Mouse (Mus musculus) limb, embryonic 14.5 days (tissue): ENCODE measurements around the gene Vasp. TPM values are rescaled to one million over a fixed set of nuclear protein-coding genes. Genes with fewer than 3 reads are reported as not detected.

ENCODE experiments used
- ATAC-seq: fragments of 200-750 bp; cut with Nextera tagmentation; 2 replicates; pipeline ENCODE4 v1.8.0; 2017; ENCODE audit warnings: low read depth, moderate number of reproducible peaks, moderate TSS enrichment; ENCODE audit not compliant: low FRiP score
- DNase-seq: peaks from one replicate; pipeline ENCODE4 v3.0.0-alpha.2; 2015; ENCODE audit warnings: low spot score
- H3K27ac ChIP-seq: fragments of 300-500 bp; sonication (generic); replicated peaks from 2 replicates; pipeline ENCODE4 v1.5.1; 2014; ENCODE audit warnings: low read depth, mild to moderate bottlenecking, low read length, moderate library complexity, mixed read lengths
- H3K27me3 ChIP-seq: fragments of 300-500 bp; sonication (generic); 2 replicates; pipeline ENCODE4 v1.6.1; 2014; ENCODE audit warnings: low read length, mixed read lengths; ENCODE audit not compliant: control insufficient read depth, insufficient read depth
- H3K36me3 ChIP-seq: fragments of 300-500 bp; sonication (generic); 2 replicates; pipeline ENCODE4 v1.6.1; 2014; ENCODE audit warnings: mild to moderate bottlenecking, low read length, moderate library complexity, mixed read lengths; ENCODE audit not compliant: control insufficient read depth, insufficient read depth
- H3K4me1 ChIP-seq: fragments of 300-500 bp; sonication (generic); 2 replicates; pipeline ENCODE4 v1.6.1; 2014; ENCODE audit warnings: antibody characterized with exemption, low read length, mixed read lengths; ENCODE audit not compliant: control insufficient read depth, insufficient read depth
- H3K4me2 ChIP-seq: fragments of 300-500 bp; sonication (generic); replicated peaks from 2 replicates; pipeline ENCODE4 v1.6.1; 2014; ENCODE audit warnings: low read depth, mild to moderate bottlenecking, low read length, moderate library complexity; ENCODE audit not compliant: severe bottlenecking
- H3K4me3 ChIP-seq: fragments of 300-500 bp; sonication (generic); replicated peaks from 2 replicates; pipeline ENCODE4 v1.5.1; 2014; ENCODE audit warnings: low read length
- H3K9ac ChIP-seq: fragments of 300-500 bp; sonication (generic); 2 replicates; pipeline ENCODE4 v1.6.1; 2014; ENCODE audit warnings: mild to moderate bottlenecking, low read depth, low read length, moderate library complexity; ENCODE audit not compliant: severe bottlenecking
- H3K9me3 ChIP-seq: fragments of 300-500 bp; sonication (generic); 2 replicates; pipeline ENCODE4 v1.6.1; 2016; ENCODE audit warnings: low read length; ENCODE audit not compliant: control insufficient read depth
- POLR2A ChIP-seq: fragments of 200-500 bp; IDR thresholded peaks from 2 replicates; pipeline ENCODE4 v1.8.0; 2012; ENCODE audit warnings: inconsistent platforms, mild to moderate bottlenecking, moderate library complexity, borderline replicate concordance; ENCODE audit not compliant: insufficient read depth, insufficient read length; ENCODE audit errors: extremely low read depth
- WGBS: fragments of 180-500 bp; shearing (Covaris S2); extraction: QIAGEN DNeasy Blood & Tissue Kit; methylation state at CpG from one replicate; pipeline ENCODE4 v1.1.7; 2014; 5-methylcytosine and 5-hydroxymethylcytosine counted together
- polyA plus RNA-seq, 2 experiments: library from polyadenylated mRNA; depleted of rRNA in 1 of 2; stranded (reverse) in 1 of 2; unstranded in 1 of 2; fragments of >200 nt; fragmentation: Nextera tagmentation in 1 of 2; extraction: Ambion mirVana in 1 of 2; gene quantifications; 2 replicates each; pipeline versions ENCODE4 v1.2.1 to v1.2.3; 2012 to 2014

Vasp gene
- polyA plus RNA-seq, 2 experiments = 66.7 to 126 TPM

DNA sequence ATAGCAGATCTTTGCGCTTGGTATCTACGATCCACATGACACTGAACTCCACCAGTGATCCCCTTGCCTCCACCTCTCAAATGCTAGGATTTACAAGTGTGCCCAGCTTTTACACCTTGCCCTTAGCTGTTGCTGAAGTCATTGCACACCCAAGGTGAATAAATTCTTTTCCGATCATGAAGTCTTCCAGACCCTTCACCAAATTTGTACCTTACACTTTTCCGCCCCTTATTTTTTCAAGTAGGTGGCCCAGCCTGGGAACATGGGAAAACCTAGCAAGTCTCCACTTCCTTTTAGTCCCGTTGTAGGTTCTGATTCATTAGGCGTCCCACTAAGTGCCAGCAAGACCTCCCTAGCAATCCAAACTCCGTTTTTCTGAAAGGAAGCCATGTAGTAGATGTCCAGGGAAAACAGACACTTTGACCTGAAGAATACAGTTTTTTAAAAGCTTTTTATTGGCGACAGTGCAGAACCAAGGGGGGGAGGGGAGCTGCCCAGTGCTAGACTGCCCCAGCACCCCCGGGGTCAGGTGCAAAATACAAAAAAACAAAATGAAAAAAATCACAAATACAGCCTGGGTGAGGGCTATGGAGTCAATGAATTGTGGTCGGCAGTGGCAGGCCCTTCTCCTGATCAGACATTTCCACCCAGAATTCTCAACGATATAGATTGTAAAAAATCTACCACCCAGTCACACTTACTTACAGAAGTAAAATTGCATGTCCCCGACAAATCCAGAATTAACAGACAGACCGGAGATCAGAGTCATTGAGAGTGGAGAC, 30.8 kb upstream of the Vasp start:
- no peaks in the 10 kb centered on the region for H3K36me3 ChIP-seq
- ATAC-seq (no peak), DNase-seq (no peak)
- H3K9me3 ChIP-seq = no peaks in the 10 kb centered on the region
- TF ChIP-seq POLR2A = no peak
- WGBS = 42% methylated on average over 13 of the region's 13 CpGs
- peak overlapping the region; percentile 42; the same call in 1 of the 2 replicates for H3K4me2 ChIP-seq
- peak overlapping the region; percentile 45; the same call in 1 of the 2 replicates for H3K4me3 ChIP-seq
- peaks cover 6% of the 10 kb centered on the region; the same call in 1 of the 2 replicates for H3K4me1 ChIP-seq
- no peak overlapping the region for H3K9ac ChIP-seq
- H3K27me3 ChIP-seq = peaks cover 61% of the 10 kb centered on the region
- H3K27ac ChIP-seq = no peak overlapping the region

DNA sequence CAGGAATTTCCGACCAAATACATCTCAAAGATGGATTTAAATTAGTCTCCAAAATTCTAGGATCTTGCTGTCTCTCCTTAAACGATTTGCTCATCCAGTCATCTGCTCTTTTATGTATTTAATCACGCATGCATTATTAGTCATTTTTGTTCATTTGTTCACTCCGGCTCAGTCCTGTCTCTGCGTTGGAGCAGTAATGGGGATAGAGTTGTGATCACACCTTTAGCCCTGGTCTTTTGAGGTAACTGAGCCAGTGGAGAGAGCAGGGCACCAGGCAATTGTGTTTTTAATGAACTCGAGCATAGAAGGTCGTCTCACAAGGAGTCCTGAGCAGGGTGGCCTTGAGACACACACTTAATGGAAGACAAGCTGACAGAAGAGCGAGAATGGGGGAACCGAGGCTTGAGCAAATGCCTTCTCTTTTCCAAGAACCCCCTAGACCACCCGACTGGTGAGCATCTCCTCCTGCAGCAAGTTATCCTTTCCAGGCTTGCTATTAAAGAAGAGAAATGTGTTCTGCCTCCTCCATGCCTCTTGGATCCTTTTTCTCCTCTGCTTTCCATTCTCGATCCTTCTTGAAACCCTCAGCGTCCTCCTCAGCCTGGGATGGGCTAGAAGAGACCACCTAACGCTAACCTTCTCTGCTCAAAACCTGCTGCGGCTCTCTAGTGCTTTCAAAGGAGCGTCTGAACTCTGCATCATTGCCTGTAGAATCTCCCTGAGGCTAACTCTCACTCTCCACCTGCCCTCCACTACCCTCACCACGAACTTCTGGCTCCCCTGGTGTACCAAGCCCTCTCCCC, 30.0 kb upstream of the Vasp start:
- WGBS = 11% methylated on average over 16 of the region's 16 CpGs
- Histone ChIP-seq H3K27ac (no peak overlapping the region), H3K9ac (peak overlapping the region; percentile 13; the same call in 1 of the 2 replicates), H3K4me3 (peak overlapping the region; percentile 45), H3K4me2 (peak overlapping the region; percentile 42), H3K27me3 (peaks cover 53% of the 10 kb centered on the region), H3K36me3 (no peaks in the 10 kb centered on the region), H3K9me3 (no peaks in the 10 kb centered on the region), H3K4me1 (peaks cover 6% of the 10 kb centered on the region; the same call in 1 of the 2 replicates)
- ATAC-seq (no peak), DNase-seq (no peak)
- no peak for TF ChIP-seq POLR2A

DNA sequence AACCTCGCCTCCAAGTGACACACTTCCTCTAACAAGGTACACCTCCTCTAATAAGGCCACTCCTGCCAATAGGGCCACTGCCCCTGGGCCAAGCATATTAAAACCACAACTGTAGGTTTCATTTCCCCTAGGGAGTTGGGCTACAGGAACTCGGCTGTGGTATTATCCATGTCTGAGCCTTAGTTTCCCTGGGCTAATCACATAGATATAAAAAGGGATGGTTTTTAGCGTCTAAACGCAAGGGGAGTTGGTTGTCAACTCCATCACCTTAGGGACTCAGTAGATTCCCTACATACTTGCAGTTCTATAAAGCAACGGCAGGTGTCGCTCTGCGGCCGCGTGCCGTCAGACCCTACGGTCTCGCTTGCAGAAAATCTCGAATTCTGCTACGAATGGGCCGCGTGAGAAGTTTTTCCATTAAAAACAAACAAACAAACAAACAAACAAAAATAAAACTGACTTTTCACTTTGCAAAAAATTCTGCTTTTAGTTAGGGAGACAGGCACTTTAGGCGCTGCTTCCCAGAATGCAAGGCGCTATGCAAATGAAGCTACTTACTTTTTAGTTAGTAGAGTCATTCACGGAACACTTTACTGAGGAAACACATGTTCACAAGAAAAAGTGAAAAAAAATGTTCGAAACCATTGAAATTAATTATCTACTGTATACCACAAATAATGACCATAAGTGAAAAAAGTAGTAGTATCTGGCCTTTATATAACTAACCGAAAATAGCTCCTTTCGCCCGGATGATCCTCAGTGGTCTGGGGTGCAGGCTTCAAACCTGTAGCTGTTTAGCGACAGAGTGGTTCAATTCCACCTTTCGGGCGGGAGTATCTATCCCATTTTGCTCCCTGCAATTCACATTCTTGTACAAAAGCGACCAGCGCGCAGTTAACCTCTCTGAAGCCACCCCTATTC, 29.1 kb upstream of the Vasp start:
- no peak overlapping the region for H3K27ac ChIP-seq
- peak overlapping the region; percentile 42 for H3K4me2 ChIP-seq
- peaks cover 6% of the 10 kb centered on the region; the same call in 1 of the 2 replicates for H3K4me1 ChIP-seq
- peaks cover 44% of the 10 kb centered on the region for H3K27me3 ChIP-seq
- peak; percentile 88 for DNase-seq
- H3K9me3 ChIP-seq = no peaks in the 10 kb centered on the region
- peak overlapping the region; percentile 45 for H3K4me3 ChIP-seq
- under 1% methylated on average over 29 of the region's 29 CpGs for WGBS
- peak overlapping the region; percentile 57 for H3K9ac ChIP-seq
- H3K36me3 ChIP-seq = no peaks in the 10 kb centered on the region
- peak; percentile 89 for ATAC-seq
- TF ChIP-seq POLR2A = no peak

DNA sequence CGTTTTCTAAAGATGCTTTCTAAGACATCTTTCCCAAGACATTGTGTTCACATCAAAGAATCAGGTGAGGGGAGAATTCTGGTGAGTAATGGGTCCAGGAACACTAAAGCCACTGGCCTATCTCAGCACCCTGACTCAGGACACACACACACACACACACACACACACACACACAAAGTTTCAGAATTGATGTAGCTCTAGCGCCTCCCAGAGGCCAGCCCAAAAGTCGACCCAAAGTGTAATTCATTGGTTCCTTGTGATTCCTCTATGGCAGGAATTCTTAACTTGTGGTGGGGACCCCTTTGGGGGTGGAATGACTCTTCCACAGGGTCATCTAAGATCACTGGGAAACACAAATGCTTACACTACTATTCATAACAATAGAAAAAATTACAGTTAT, 27.6 kb upstream of the Vasp start:
- Histone ChIP-seq H3K36me3 (no peaks in the 10 kb centered on the region), H3K4me2 (no peak overlapping the region), H3K27me3 (peaks cover 28% of the 10 kb centered on the region), H3K27ac (no peak overlapping the region), H3K4me1 (no peaks in the 10 kb centered on the region), H3K4me3 (no peak overlapping the region), H3K9ac (no peak overlapping the region), H3K9me3 (no peaks in the 10 kb centered on the region)
- ATAC-seq (no peak), DNase-seq (peak; percentile 65)
- 22% methylated on average over 3 of the region's 3 CpGs for WGBS
- no peak for TF ChIP-seq POLR2A
